Mouse (Mus musculus): Measurements from ENCODE around the gene Mitf.

- TF ChIP-seq EP300 (IDR thresholded peaks at IDR 0.05; ENCODE audit: low read depth): no peak
- peak; percentile 40 for TF ChIP-seq CTCF (IDR thresholded peaks at IDR 0.05; ENCODE audit: low read depth)
Observed at GRCm38 (mm10) chr6:97761326-97761725, 45.5 kb upstream of the Mitf start.
